Mouse (Mus musculus) heart, postnatal 0 days (tissue): ENCODE measurements around the gene Usp50.

Source experiments
- CTCF ChIP-seq: IDR thresholded peaks from 2 replicates; pipeline ENCODE4 v1.5.1; 2016; ENCODE audit warnings: antibody characterized with exemption, control low read depth, low read depth
- EP300 ChIP-seq: IDR thresholded peaks from 2 replicates; pipeline ENCODE4 v1.6.1; 2016; ENCODE audit warnings: antibody characterized with exemption, low read depth

DNA sequence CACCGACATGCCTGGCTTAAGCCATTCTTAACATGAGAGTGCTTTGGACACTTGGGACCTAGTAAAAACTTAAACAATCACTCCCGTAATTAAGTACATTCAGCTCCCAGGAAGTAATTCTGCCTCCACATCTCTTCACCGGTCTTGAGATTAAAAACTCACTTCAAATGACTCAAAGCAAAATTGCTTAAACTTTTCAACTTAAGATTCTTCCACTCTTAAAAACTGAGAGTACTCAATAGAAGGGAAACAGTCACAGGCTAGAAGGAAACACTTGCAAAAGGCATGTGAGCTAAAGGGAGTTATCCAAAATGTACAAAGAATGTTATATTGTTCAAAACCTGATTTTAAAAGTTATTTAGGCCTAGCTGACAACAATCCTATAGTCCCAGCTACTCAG lies 92.0 kb downstream of the Usp50 start:
- TF ChIP-seq CTCF = no peak
- no peak for TF ChIP-seq EP300
